Mouse (Mus musculus): ENCODE measurements around the gene Pcca. TPM values are rescaled to one million over a fixed set of nuclear protein-coding genes. Genes with fewer than 3 reads are reported as not detected.
A peak's percentile ranks its signal among the peaks of the same experiment; 100 is the strongest.

The Pcca gene
- polyA plus RNA-seq, 1 experiment from 2014 or later = 33.3 TPM

DNA sequence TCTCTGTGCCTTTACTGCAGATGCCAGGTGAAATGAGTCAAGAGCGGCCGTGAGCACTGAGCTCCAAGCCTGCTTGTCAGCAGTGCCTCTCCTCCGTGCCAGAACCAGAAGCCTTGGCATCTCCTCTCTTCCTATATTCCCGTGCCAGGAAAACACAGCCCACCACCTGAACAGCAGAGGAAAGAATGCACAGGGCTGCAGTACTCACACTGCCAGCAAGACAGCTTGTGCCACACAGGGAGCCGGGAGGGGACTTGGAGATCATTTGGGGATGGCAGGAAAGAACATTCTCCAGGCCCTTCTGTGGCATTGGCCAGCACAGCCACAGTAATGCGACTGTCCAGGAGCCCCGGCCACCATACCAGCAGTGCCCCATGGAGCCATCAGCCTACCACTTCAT, 351.8 kb downstream of the Pcca start:
- Histone ChIP-seq H3K27ac (ENCODE audit: low read depth, low read length) (no peak overlapping the region), H3K4me1 (ENCODE audit: control insufficient read depth, insufficient read depth, low read depth, low read length) (peaks cover 20% of the 10 kb centered on the region), H3K9me3 (ENCODE audit: control insufficient read depth, low read length) (no peaks in the 10 kb centered on the region), H3K9ac (ENCODE audit: low read depth, low read length) (no peak overlapping the region), H3K27me3 (replicated peaks; ENCODE audit: control insufficient read depth, insufficient read depth, low read length) (no peaks in the 10 kb centered on the region), H3K36me3 (ENCODE audit: control insufficient read depth, insufficient read depth, low read length) (no peaks in the 10 kb centered on the region), H3K4me3 (ENCODE audit: low read length) (no peak overlapping the region), H3K4me2 (ENCODE audit: low read length) (no peak overlapping the region)
- peak; percentile 73 for ATAC-seq
- WGBS = 68% methylated on average over 7 of the region's 7 CpGs

- ATAC-seq = no peak
- 74% methylated on average over 1 of the region's 1 CpGs for WGBS
Observed at GRCm38 (mm10) chr14:122887278-122887677, 353.2 kb downstream of the Pcca start.

DNA sequence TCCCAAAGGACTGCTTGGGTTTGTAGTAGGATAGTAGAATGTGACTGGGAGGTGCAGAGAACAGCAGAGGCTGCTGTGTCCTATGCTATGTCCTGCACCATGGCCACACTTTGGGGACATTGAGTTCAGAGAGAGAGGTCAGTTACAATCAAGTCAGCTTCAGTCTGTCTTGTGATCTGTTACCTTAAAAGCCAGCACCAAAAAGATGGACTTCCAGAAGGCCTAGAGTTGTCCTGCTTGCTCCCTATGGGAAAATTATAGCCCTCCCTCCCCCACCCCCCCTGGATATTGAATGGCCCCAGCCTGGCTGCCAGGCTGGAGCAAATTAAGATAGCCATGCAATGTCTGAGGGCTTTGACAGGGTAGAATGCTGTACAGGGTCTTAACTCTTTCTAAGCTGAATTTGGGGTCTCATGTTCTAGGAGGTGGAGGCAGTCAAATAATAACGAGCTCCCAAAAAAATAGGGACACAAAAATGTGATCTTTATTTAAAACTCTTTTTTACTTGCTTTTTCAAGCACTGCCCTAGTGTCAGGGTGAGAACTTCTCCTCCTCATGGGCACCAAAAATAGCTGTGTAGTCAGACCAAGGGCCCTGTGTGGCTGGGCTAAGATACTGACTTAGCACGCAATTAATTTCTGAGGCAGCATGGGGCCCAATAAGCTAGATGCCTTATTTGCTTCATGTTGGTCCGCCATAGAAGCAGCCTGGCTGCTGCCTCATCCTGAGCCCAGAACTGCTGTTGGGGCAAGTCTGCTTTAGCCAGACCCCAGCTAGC, 353.8 kb downstream of the Pcca start:
- Histone ChIP-seq H3K4me3 (ENCODE audit: low read length) (no peak overlapping the region), H3K4me1 (ENCODE audit: control insufficient read depth, insufficient read depth, low read depth, low read length) (peaks cover 12% of the 10 kb centered on the region), H3K36me3 (ENCODE audit: control insufficient read depth, insufficient read depth, low read length) (no peaks in the 10 kb centered on the region), H3K9ac (ENCODE audit: low read depth, low read length) (no peak overlapping the region), H3K4me2 (ENCODE audit: low read length) (no peak overlapping the region), H3K27ac (ENCODE audit: low read depth, low read length) (no peak overlapping the region), H3K27me3 (replicated peaks; ENCODE audit: control insufficient read depth, insufficient read depth, low read length) (no peaks in the 10 kb centered on the region), H3K9me3 (ENCODE audit: control insufficient read depth, low read length) (no peaks in the 10 kb centered on the region)
- 81% methylated on average over 3 of the region's 3 CpGs for WGBS
- no peak for ATAC-seq

More at GRCm38 (mm10) chr14:122887278-122887677, 353.2 kb downstream of the Pcca start:
- no peak overlapping the region for H3K4me3 ChIP-seq (ENCODE audit: low read length)
- no peak overlapping the region for H3K4me2 ChIP-seq (ENCODE audit: low read length)
- no peak overlapping the region for H3K9ac ChIP-seq (ENCODE audit: low read depth, low read length)
- H3K27me3 ChIP-seq (replicated peaks; ENCODE audit: control insufficient read depth, insufficient read depth, low read length) = no peaks in the 10 kb centered on the region
- H3K27ac ChIP-seq (ENCODE audit: low read depth, low read length) = no peak overlapping the region
- no peaks in the 10 kb centered on the region for H3K9me3 ChIP-seq (ENCODE audit: control insufficient read depth, low read length)
- no peaks in the 10 kb centered on the region for H3K36me3 ChIP-seq (ENCODE audit: control insufficient read depth, insufficient read depth, low read length)
- peaks cover 16% of the 10 kb centered on the region for H3K4me1 ChIP-seq (ENCODE audit: control insufficient read depth, insufficient read depth, low read depth, low read length)

DNA sequence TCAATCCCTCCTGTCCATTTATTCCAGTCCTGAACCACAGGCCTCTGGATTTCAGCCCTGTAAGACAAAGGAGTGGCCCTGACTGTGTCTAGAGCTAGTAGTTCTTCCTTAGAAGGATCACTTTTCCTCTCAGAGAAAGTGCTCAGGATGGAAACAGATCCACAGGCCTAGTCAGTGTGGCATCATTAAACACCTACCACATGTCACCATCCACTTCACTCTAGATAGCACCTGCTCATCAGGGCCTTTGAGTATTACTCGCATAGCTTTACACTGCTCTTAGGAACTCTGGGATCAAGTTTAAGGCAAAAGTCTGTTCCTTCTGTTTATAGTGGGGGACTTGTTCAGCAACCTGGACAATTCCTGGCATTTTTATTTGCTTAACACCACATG, 354.4 kb downstream of the Pcca start:
- Histone ChIP-seq H3K4me3 (ENCODE audit: low read length) (no peak overlapping the region), H3K27me3 (replicated peaks; ENCODE audit: control insufficient read depth, insufficient read depth, low read length) (no peaks in the 10 kb centered on the region), H3K9ac (ENCODE audit: low read depth, low read length) (no peak overlapping the region), H3K27ac (ENCODE audit: low read depth, low read length) (no peak overlapping the region), H3K9me3 (ENCODE audit: control insufficient read depth, low read length) (no peaks in the 10 kb centered on the region), H3K36me3 (ENCODE audit: control insufficient read depth, insufficient read depth, low read length) (no peaks in the 10 kb centered on the region), H3K4me2 (ENCODE audit: low read length) (no peak overlapping the region), H3K4me1 (ENCODE audit: control insufficient read depth, insufficient read depth, low read depth, low read length) (peaks cover 7% of the 10 kb centered on the region)
- WGBS = 95% methylated on average over 1 of the region's 1 CpGs
- no peak for ATAC-seq

- no peaks in the 10 kb centered on the region for H3K36me3 ChIP-seq (ENCODE audit: control insufficient read depth, insufficient read depth, low read length)
- H3K27me3 ChIP-seq (replicated peaks; ENCODE audit: control insufficient read depth, insufficient read depth, low read length) = no peaks in the 10 kb centered on the region
- no peaks in the 10 kb centered on the region for H3K4me1 ChIP-seq (ENCODE audit: control insufficient read depth, insufficient read depth, low read depth, low read length)
- WGBS = 91% methylated on average over 12 of the region's 12 CpGs
- H3K4me2 ChIP-seq (ENCODE audit: low read length) = no peak overlapping the region
- H3K4me3 ChIP-seq (ENCODE audit: low read length) = no peak overlapping the region
- no peaks in the 10 kb centered on the region for H3K9me3 ChIP-seq (ENCODE audit: control insufficient read depth, low read length)
- no peak overlapping the region for H3K9ac ChIP-seq (ENCODE audit: low read depth, low read length)
- no peak for ATAC-seq
- no peak overlapping the region for H3K27ac ChIP-seq (ENCODE audit: low read depth, low read length)
Observed at GRCm38 (mm10) chr14:122891470-122891968, 357.4 kb downstream of the Pcca start.

GRCm38 (mm10) chr14:122896106-122896505, 362.0 kb downstream of the Pcca start:
- Histone ChIP-seq H3K9ac (ENCODE audit: low read depth, low read length) (no peak overlapping the region), H3K9me3 (ENCODE audit: control insufficient read depth, low read length) (no peaks in the 10 kb centered on the region), H3K4me1 (ENCODE audit: control insufficient read depth, insufficient read depth, low read depth, low read length) (no peaks in the 10 kb centered on the region), H3K4me3 (ENCODE audit: low read length) (no peak overlapping the region), H3K36me3 (ENCODE audit: control insufficient read depth, insufficient read depth, low read length) (no peaks in the 10 kb centered on the region), H3K4me2 (ENCODE audit: low read length) (no peak overlapping the region), H3K27me3 (replicated peaks; ENCODE audit: control insufficient read depth, insufficient read depth, low read length) (no peaks in the 10 kb centered on the region), H3K27ac (ENCODE audit: low read depth, low read length) (no peak overlapping the region)
- WGBS = 97% methylated on average over 1 of the region's 1 CpGs
- ATAC-seq = no peak

- no peak overlapping the region for H3K4me3 ChIP-seq (ENCODE audit: low read length)
- no peak overlapping the region for H3K4me2 ChIP-seq (ENCODE audit: low read length)
- no peaks in the 10 kb centered on the region for H3K27me3 ChIP-seq (replicated peaks; ENCODE audit: control insufficient read depth, insufficient read depth, low read length)
- H3K27ac ChIP-seq (ENCODE audit: low read depth, low read length) = no peak overlapping the region
- ATAC-seq = no peak
- H3K4me1 ChIP-seq (ENCODE audit: control insufficient read depth, insufficient read depth, low read depth, low read length) = peaks cover 3% of the 10 kb centered on the region
- H3K9me3 ChIP-seq (ENCODE audit: control insufficient read depth, low read length) = no peaks in the 10 kb centered on the region
- no peaks in the 10 kb centered on the region for H3K36me3 ChIP-seq (ENCODE audit: control insufficient read depth, insufficient read depth, low read length)
- H3K9ac ChIP-seq (ENCODE audit: low read depth, low read length) = no peak overlapping the region
Observed at GRCm38 (mm10) chr14:122898550-122898949, 364.4 kb downstream of the Pcca start.

GRCm38 (mm10) chr14:122900679-122901078, 366.6 kb downstream of the Pcca start:
- H3K4me1 ChIP-seq (ENCODE audit: control insufficient read depth, insufficient read depth, low read depth, low read length) = peaks cover 3% of the 10 kb centered on the region
- ATAC-seq = peak; percentile 45; the same call in 1 of the 2 replicates
- H3K4me2 ChIP-seq (ENCODE audit: low read length) = no peak overlapping the region
- H3K9me3 ChIP-seq (ENCODE audit: control insufficient read depth, low read length) = no peaks in the 10 kb centered on the region
- no peaks in the 10 kb centered on the region for H3K27me3 ChIP-seq (replicated peaks; ENCODE audit: control insufficient read depth, insufficient read depth, low read length)
- H3K4me3 ChIP-seq (ENCODE audit: low read length) = no peak overlapping the region
- no peak overlapping the region for H3K27ac ChIP-seq (ENCODE audit: low read depth, low read length)
- H3K9ac ChIP-seq (ENCODE audit: low read depth, low read length) = no peak overlapping the region
- no peaks in the 10 kb centered on the region for H3K36me3 ChIP-seq (ENCODE audit: control insufficient read depth, insufficient read depth, low read length)

- Histone ChIP-seq H3K9ac (ENCODE audit: low read depth, low read length) (no peak overlapping the region), H3K4me1 (ENCODE audit: control insufficient read depth, insufficient read depth, low read depth, low read length) (peaks cover 3% of the 10 kb centered on the region), H3K27ac (ENCODE audit: low read depth, low read length) (no peak overlapping the region), H3K36me3 (ENCODE audit: control insufficient read depth, insufficient read depth, low read length) (no peaks in the 10 kb centered on the region), H3K9me3 (ENCODE audit: control insufficient read depth, low read length) (no peaks in the 10 kb centered on the region), H3K27me3 (replicated peaks; ENCODE audit: control insufficient read depth, insufficient read depth, low read length) (no peaks in the 10 kb centered on the region), H3K4me3 (ENCODE audit: low read length) (no peak overlapping the region), H3K4me2 (ENCODE audit: low read length) (no peak overlapping the region)
- no peak for ATAC-seq
- 75% methylated on average over 3 of the region's 3 CpGs for WGBS
Observed at GRCm38 (mm10) chr14:122901177-122901576, 367.1 kb downstream of the Pcca start.
